Mouse (Mus musculus) cerebellum, adult 2 months (tissue): ENCODE measurements at regions not wholly inside any gene's neighbourhood (a gene's known extent, or its start where the extent isn't known, plus 50 kb on each side); places are given as distances from the start of the nearest gene placed in this dataset.
A peak's percentile ranks its signal among the peaks of the same experiment; 100 is the strongest.

Source experiments
- DNase-seq, 2 experiments: peaks; one replicate each; pipeline ENCODE4 v3.0.0; 2021
- H3K27ac ChIP-seq: fragments of 200-500 bp; 2 replicates; pipeline ENCODE4 v1.5.1; 2012; ENCODE audit warnings: low read length, control low read depth, inconsistent platforms; ENCODE audit not compliant: insufficient read depth
- H3K27me3 ChIP-seq: fragments of 200-500 bp; 2 replicates; pipeline ENCODE4 v1.6.1; 2012; ENCODE audit warnings: inconsistent platforms, mild to moderate bottlenecking, low read length, moderate library complexity; ENCODE audit not compliant: control insufficient read depth, insufficient read depth
- H3K4me1 ChIP-seq: fragments of 200-500 bp; 2 replicates; pipeline ENCODE4 v1.6.1; 2011; ENCODE audit warnings: low read length; ENCODE audit not compliant: control insufficient read depth, insufficient read depth
- H3K4me3 ChIP-seq: fragments of 200-500 bp; replicated peaks from 2 replicates; pipeline ENCODE3; 2011; ENCODE audit warnings: mild to moderate bottlenecking, low read depth, low read length, control low read depth; ENCODE audit not compliant: insufficient read depth
- CTCF ChIP-seq: fragments of 200-500 bp; IDR thresholded peaks from 2 replicates; pipeline ENCODE4 v1.5.1; 2011; ENCODE audit warnings: low read depth, mild to moderate bottlenecking, control low read depth, low read length, moderate library complexity, borderline replicate concordance; ENCODE audit not compliant: insufficient read depth
- POLR2A ChIP-seq: fragments of 200-500 bp; IDR thresholded peaks from 2 replicates; pipeline ENCODE4 v1.6.1; 2011; ENCODE audit warnings: low read length, control low read depth, borderline replicate concordance; ENCODE audit not compliant: insufficient read depth
- WGBS: fragments of 180-500 bp; shearing (Covaris S2); methylation state at CpG from one replicate; pipeline ENCODE4 v1.1.7; 2018; 5-methylcytosine and 5-hydroxymethylcytosine counted together

DNA sequence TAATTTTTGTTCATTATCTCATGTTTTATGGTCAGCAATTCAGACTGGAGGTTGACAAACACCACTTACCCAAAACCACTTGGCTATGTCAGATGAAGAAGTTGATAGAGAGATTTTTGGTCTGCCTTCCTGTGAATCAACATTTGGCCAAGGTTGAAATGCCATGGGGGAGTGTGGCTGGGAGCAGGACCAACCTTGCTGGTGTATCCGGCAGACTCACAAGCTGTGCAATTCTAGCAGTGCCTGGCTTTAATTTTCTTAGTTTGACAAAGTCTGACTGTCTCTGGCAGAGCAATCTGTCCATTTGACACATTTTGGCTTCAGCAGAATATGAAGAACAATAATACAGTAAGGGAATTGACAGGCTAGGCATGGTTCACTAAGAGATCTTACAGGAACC, 533.9 kb upstream of the Frg1 start:
- WGBS: 3% methylated on average over 1 of the region's 1 CpGs
- no peak for TF ChIP-seq CTCF
- no peak for TF ChIP-seq POLR2A
- peak; percentile 8 to 10 for DNase-seq

GRCm38 (mm10) chr8:41939298-41939697, 522.4 kb upstream of the Frg1 start:
- H3K4me3 ChIP-seq: no peak overlapping the region
- no peak overlapping the region for H3K27ac ChIP-seq
- no peak for DNase-seq
- 84% methylated on average over 4 of the region's 4 CpGs for WGBS
- TF ChIP-seq CTCF: no peak
- TF ChIP-seq POLR2A: no peak
- H3K27me3 ChIP-seq: no peaks in the 10 kb centered on the region
- H3K4me1 ChIP-seq: no peaks in the 10 kb centered on the region

More for the DNA sequence above, 533.9 kb upstream of the Frg1 start:
- Histone ChIP-seq H3K4me1 (no peaks in the 10 kb centered on the region), H3K27me3 (no peaks in the 10 kb centered on the region), H3K27ac (no peak overlapping the region), H3K4me3 (no peak overlapping the region)

DNA sequence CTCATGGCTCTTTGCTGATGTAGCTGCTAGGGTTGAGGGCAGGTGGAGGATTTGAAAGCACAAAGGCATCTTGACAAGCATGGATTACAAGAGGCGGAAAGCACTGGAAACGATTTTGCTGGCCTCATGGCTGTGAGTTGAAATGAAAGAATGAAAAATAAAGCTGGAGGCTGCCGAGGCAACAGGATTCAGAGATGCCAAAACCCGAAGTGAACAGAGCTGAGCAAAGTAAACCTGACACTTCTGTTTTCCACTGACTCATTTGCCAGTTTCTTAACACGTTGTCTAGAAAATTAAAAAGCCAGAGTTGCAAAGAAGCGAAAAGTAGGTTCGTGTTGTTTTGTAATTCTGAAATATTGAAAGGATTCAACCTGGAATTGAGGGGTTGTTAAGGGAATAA, 504.2 kb upstream of the Frg1 start:
- H3K27ac ChIP-seq: no peak overlapping the region
- no peaks in the 10 kb centered on the region for H3K4me1 ChIP-seq
- TF ChIP-seq CTCF (no peak), POLR2A (no peak)
- 34% methylated on average over 7 of the region's 7 CpGs for WGBS
- no peak for DNase-seq
- no peak overlapping the region for H3K4me3 ChIP-seq
- H3K27me3 ChIP-seq: no peaks in the 10 kb centered on the region

- no peak for DNase-seq
- no peak for TF ChIP-seq POLR2A
- TF ChIP-seq CTCF: no peak
- 83% methylated on average over 3 of the region's 3 CpGs for WGBS
- Histone ChIP-seq H3K27me3 (no peaks in the 10 kb centered on the region), H3K4me3 (no peak overlapping the region), H3K27ac (no peak overlapping the region), H3K4me1 (no peaks in the 10 kb centered on the region)
Measured at GRCm38 (mm10) chr8:41920536-41920935, 503.7 kb upstream of the Frg1 start.

GRCm38 (mm10) chr8:41878029-41878748, 461.3 kb upstream of the Frg1 start:
- H3K4me3 ChIP-seq: no peak overlapping the region
- TF ChIP-seq CTCF (no peak), POLR2A (no peak)
- H3K4me1 ChIP-seq: no peaks in the 10 kb centered on the region
- WGBS: 4% methylated on average over 2 of the region's 2 CpGs
- H3K27me3 ChIP-seq: no peaks in the 10 kb centered on the region
- no peak for DNase-seq
- no peak overlapping the region for H3K27ac ChIP-seq

DNA sequence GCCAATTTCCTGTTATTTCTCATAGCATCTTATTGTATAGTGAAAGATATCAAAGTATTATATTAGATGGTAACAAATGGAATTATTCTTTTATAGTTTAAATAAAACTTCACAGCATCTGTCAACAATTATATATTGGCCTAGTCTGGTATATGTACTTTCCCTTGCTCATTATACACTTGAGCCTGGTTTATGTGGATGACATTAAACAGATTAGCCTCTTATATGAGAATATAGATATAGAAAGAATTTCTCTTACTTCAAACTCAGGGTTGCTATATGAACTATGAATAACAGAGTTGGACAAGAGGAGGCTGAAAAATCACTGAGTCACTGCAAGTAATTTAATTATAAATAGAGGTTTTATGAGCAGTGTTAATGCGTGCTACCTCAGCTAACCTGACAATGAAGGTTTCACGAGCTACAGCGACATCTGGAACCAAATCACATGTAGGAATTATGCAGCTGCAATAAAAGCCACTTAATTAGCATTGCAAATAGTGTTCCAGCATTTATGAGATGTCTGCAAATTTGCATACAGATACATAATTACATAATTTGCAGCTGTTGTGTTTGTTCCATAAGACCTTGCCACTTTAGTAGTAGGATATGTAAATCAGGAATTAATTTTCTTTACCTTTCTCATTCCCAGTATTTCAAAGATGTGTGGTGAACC, 452.9 kb upstream of the Frg1 start:
- DNase-seq: no peak
- no peak for TF ChIP-seq CTCF
- TF ChIP-seq POLR2A: no peak
- Histone ChIP-seq H3K4me1 (no peaks in the 10 kb centered on the region), H3K4me3 (no peak overlapping the region), H3K27ac (no peak overlapping the region), H3K27me3 (no peaks in the 10 kb centered on the region)
- WGBS: 54% methylated on average over 3 of the region's 3 CpGs

DNA sequence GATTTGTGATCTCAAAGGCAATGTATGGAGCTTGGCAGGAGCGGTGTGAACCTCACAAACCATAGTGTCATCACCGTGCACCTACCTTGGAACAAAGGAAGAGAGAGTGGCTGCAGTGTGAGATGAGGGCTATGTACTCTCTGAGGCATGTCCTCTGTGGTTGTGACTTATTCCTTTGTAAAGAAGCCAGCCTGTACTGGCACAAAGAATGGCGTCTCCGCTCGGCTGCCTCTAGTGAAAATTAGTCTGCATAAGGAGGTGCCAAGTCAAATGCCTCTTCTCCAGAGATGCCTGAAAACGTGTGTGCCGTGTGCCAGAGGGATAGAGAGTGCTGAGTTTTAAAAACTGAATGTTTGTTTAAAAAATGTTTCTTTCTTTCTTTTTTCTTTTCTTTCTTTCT, 444.0 kb upstream of the Frg1 start:
- WGBS: 18% methylated on average over 7 of the region's 7 CpGs
- Histone ChIP-seq H3K4me1 (no peaks in the 10 kb centered on the region), H3K27ac (no peak overlapping the region), H3K27me3 (no peaks in the 10 kb centered on the region), H3K4me3 (no peak overlapping the region)
- no peak for TF ChIP-seq POLR2A
- no peak for TF ChIP-seq CTCF
- DNase-seq: peak in 1 of 2 experiments; percentile 1

DNA sequence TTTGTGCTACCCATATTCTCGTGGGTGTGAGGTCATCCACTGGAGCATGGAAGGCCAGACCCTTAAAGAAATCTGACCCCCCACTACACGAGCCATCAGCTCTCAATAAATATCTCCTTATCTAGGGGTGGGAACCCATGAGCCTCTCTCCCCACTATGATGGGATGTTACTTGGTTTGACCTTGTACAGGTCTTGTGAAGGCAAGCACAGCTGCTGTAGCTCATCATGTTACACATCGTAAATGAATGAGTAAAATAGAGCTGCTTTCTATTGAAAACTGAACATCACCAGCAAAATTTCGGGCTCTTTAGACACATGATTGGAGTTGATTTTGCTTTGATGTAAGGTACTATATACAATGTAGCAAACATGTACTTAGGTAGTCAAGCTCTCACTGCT, 414.8 kb upstream of the Frg1 start:
- DNase-seq: no peak
- H3K4me3 ChIP-seq: no peak overlapping the region
- no peaks in the 10 kb centered on the region for H3K4me1 ChIP-seq
- TF ChIP-seq CTCF (no peak), POLR2A (no peak)
- no peaks in the 10 kb centered on the region for H3K27me3 ChIP-seq
- H3K27ac ChIP-seq: no peak overlapping the region
- WGBS: 88% methylated on average over 4 of the region's 4 CpGs
